Mouse (Mus musculus): ENCODE data around the gene Stk24. TPM values are rescaled to one million over a fixed set of nuclear protein-coding genes. Genes with fewer than 3 reads are reported as not detected.

Stk24 gene
- polyA plus RNA-seq, 1 experiment from 2014 or later, result 39.2 TPM

GRCm38 (mm10) chr14:121309909-121310308 lies 69.9 kb downstream of the Stk24 start:
- no peak for TF ChIP-seq CTCF (IDR thresholded peaks at IDR 0.05; ENCODE audit: low read depth)
- peak overlapping the region; percentile 79 for H3K27ac ChIP-seq (ENCODE audit: low read depth, low read length)
- 40% methylated on average over 3 of the region's 3 CpGs for WGBS
- H3K4me1 ChIP-seq (replicated peaks; ENCODE audit: control insufficient read depth, insufficient read depth, low read length), result peaks cover 13% of the 10 kb centered on the region; the same call in 1 of the 2 replicates
- peak; percentile 77 for ATAC-seq
- H3K36me3 ChIP-seq (ENCODE audit: control insufficient read depth, insufficient read depth), result 0 out of 2 replicates have a peak, but pooled peaks cover 7% of the 10 kb centered on the region
- no peaks in the 10 kb centered on the region for H3K27me3 ChIP-seq (replicated peaks; ENCODE audit: control insufficient read depth, insufficient read depth, low read length)
- H3K9me3 ChIP-seq (ENCODE audit: control insufficient read depth), result no peaks in the 10 kb centered on the region
- H3K4me2 ChIP-seq (replicated peaks; ENCODE audit: low read depth), result peak overlapping the region; percentile 17; the same call in 1 of the 2 replicates
- no peak overlapping the region for H3K9ac ChIP-seq (ENCODE audit: low read depth, low read length)
- no peak overlapping the region for H3K4me3 ChIP-seq (ENCODE audit: low read depth, low read length)

- WGBS, result 65% methylated on average over 8 of the region's 8 CpGs
- no peak for TF ChIP-seq CTCF (IDR thresholded peaks at IDR 0.05; ENCODE audit: low read depth)
These were observed 74.3 kb downstream of the Stk24 start for GRCm38 (mm10) chr14:121305316-121306064.

DNA sequence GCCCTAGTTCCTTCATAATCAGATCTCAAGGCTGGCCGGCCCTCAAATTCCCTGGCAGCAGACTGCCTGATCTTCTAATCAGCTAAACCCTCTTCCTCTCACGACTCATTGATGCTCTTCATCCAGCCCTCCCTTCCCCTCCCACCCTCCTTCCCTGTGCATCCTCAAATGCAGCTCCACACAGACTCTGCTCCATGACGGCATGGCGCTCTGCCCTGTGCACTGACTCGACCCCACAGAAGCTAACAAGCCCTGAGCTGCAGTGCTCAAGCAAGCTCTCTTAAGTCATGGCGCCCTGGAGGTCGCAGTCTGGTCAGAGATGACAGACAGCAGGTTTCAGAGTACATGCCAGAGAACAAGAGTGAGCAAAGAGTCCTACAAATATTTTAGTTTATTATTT lies 75.3 kb downstream of the Stk24 start:
- Histone ChIP-seq H3K4me3 (ENCODE audit: low read depth, low read length) (no peak overlapping the region), H3K27me3 (replicated peaks; ENCODE audit: control insufficient read depth, insufficient read depth, low read length) (no peaks in the 10 kb centered on the region), H3K36me3 (ENCODE audit: control insufficient read depth, insufficient read depth) (peaks cover 35% of the 10 kb centered on the region), H3K9ac (ENCODE audit: low read depth, low read length) (no peak overlapping the region), H3K4me1 (replicated peaks; ENCODE audit: control insufficient read depth, insufficient read depth, low read length) (0 out of 2 replicates have a peak, but pooled peaks cover 4% of the 10 kb centered on the region), H3K9me3 (ENCODE audit: control insufficient read depth) (no peaks in the 10 kb centered on the region), H3K27ac (ENCODE audit: low read depth, low read length) (no peak overlapping the region), H3K4me2 (replicated peaks; ENCODE audit: low read depth) (no peak overlapping the region)
- no peak for ATAC-seq
- WGBS, result 53% methylated on average over 7 of the region's 7 CpGs
- TF ChIP-seq CTCF (IDR thresholded peaks at IDR 0.05; ENCODE audit: low read depth), result no peak

More at GRCm38 (mm10) chr14:121305316-121306064, 74.3 kb downstream of the Stk24 start:
- peaks cover 26% of the 10 kb centered on the region for H3K36me3 ChIP-seq (ENCODE audit: control insufficient read depth, insufficient read depth)
- no peak for ATAC-seq
- peaks cover 9% of the 10 kb centered on the region; the same call in 1 of the 2 replicates for H3K4me1 ChIP-seq (replicated peaks; ENCODE audit: control insufficient read depth, insufficient read depth, low read length)
- H3K4me2 ChIP-seq (replicated peaks; ENCODE audit: low read depth), result no peak overlapping the region
- H3K9ac ChIP-seq (ENCODE audit: low read depth, low read length), result no peak overlapping the region
- H3K9me3 ChIP-seq (ENCODE audit: control insufficient read depth), result no peaks in the 10 kb centered on the region
- no peak overlapping the region for H3K4me3 ChIP-seq (ENCODE audit: low read depth, low read length)
- no peaks in the 10 kb centered on the region for H3K27me3 ChIP-seq (replicated peaks; ENCODE audit: control insufficient read depth, insufficient read depth, low read length)
- no peak overlapping the region for H3K27ac ChIP-seq (ENCODE audit: low read depth, low read length)

DNA sequence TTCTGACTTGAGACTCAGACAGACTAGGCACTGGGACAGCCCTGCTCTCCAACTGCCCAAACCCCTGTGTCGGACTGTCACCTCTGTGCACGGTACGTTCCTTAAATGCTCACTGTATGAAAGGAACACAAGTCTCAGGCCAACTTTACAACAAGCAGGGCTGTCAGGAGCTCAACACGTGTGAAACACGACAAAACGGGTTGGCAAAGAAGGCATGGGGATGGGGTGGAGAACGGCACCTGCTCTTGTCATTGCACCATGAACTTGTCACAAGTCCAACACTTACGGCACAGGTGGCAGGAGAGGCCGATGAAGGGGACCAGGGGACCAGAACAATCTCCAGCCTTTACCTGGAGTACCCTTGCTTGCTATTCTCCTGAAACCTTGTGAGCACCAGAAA lies 80.7 kb downstream of the Stk24 start:
- Histone ChIP-seq H3K4me1 (replicated peaks; ENCODE audit: control insufficient read depth, insufficient read depth, low read length) (0 out of 2 replicates have a peak, but pooled peaks cover 6% of the 10 kb centered on the region), H3K9ac (ENCODE audit: low read depth, low read length) (no peak overlapping the region), H3K4me3 (ENCODE audit: low read depth, low read length) (no peak overlapping the region), H3K36me3 (ENCODE audit: control insufficient read depth, insufficient read depth) (peaks cover 68% of the 10 kb centered on the region), H3K27me3 (replicated peaks; ENCODE audit: control insufficient read depth, insufficient read depth, low read length) (no peaks in the 10 kb centered on the region), H3K9me3 (ENCODE audit: control insufficient read depth) (no peaks in the 10 kb centered on the region), H3K27ac (ENCODE audit: low read depth, low read length) (peak overlapping the region; percentile 83), H3K4me2 (replicated peaks; ENCODE audit: low read depth) (peak overlapping the region; percentile 9; the same call in 1 of the 2 replicates)
- ATAC-seq, result peak; percentile 37
- WGBS, result 56% methylated on average over 9 of the region's 9 CpGs
- TF ChIP-seq CTCF (IDR thresholded peaks at IDR 0.05; ENCODE audit: low read depth), result no peak

DNA sequence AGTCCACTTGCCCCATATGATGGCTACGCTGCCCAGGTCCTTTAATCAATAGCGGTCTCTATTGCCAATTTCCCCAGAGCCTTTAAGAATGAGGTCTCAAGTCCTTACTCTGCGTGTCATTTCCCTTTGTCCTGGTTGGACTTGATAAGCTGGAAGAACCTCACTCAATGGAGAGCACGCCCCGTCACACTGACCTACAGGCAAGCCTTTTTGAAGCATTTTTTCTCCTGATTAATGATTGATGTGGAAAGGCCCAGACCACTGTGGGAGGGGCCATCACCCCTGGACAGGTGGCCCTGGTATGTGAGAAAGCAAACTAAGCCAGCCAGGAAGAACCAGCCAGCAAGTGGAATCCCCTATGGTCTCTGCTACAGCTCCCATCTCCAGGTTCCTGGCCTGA lies 81.3 kb downstream of the Stk24 start:
- Histone ChIP-seq H3K4me3 (ENCODE audit: low read depth, low read length) (no peak overlapping the region), H3K9ac (ENCODE audit: low read depth, low read length) (no peak overlapping the region), H3K4me2 (replicated peaks; ENCODE audit: low read depth) (peak overlapping the region; percentile 9; the same call in 1 of the 2 replicates), H3K36me3 (ENCODE audit: control insufficient read depth, insufficient read depth) (peaks cover 73% of the 10 kb centered on the region), H3K9me3 (ENCODE audit: control insufficient read depth) (no peaks in the 10 kb centered on the region), H3K4me1 (replicated peaks; ENCODE audit: control insufficient read depth, insufficient read depth, low read length) (0 out of 2 replicates have a peak, but pooled peaks cover 6% of the 10 kb centered on the region), H3K27ac (ENCODE audit: low read depth, low read length) (peak overlapping the region; percentile 83), H3K27me3 (replicated peaks; ENCODE audit: control insufficient read depth, insufficient read depth, low read length) (no peaks in the 10 kb centered on the region)
- ATAC-seq, result peak; percentile 91
- no peak for TF ChIP-seq CTCF (IDR thresholded peaks at IDR 0.05; ENCODE audit: low read depth)
- WGBS, result 45% methylated on average over 5 of the region's 5 CpGs

DNA sequence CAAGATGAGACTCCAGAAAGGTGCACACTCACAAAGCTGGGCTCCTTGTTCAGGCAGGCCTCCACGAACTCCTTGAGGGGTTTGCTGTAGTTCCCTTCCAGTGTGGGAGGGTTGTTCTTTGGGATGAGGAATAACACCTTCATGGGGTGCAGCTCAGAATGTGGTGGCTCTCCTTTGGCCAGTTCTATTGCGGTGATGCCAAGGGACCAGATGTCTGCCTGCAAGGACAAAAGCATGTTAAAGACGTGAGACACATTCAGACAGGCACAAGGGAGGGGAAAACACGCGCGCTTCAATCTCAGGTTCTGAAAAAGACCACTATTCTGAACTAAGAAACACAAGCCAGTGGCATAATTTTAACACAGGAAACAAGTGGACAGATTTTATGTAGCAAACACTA lies 82.7 kb downstream of the Stk24 start:
- 0 out of 2 replicates have a peak, but pooled peaks cover 6% of the 10 kb centered on the region for H3K4me1 ChIP-seq (replicated peaks; ENCODE audit: control insufficient read depth, insufficient read depth, low read length)
- no peak for TF ChIP-seq CTCF (IDR thresholded peaks at IDR 0.05; ENCODE audit: low read depth)
- H3K27ac ChIP-seq (ENCODE audit: low read depth, low read length), result no peak overlapping the region
- WGBS, result 93% methylated on average over 6 of the region's 6 CpGs
- H3K9me3 ChIP-seq (ENCODE audit: control insufficient read depth), result no peaks in the 10 kb centered on the region
- H3K36me3 ChIP-seq (ENCODE audit: control insufficient read depth, insufficient read depth), result peaks cover 85% of the 10 kb centered on the region
- H3K4me3 ChIP-seq (ENCODE audit: low read depth, low read length), result no peak overlapping the region
- H3K9ac ChIP-seq (ENCODE audit: low read depth, low read length), result no peak overlapping the region
- ATAC-seq, result no peak
- H3K4me2 ChIP-seq (replicated peaks; ENCODE audit: low read depth), result no peak overlapping the region
- H3K27me3 ChIP-seq (replicated peaks; ENCODE audit: control insufficient read depth, insufficient read depth, low read length), result no peaks in the 10 kb centered on the region

Data from intestine, postnatal 0 days (tissue).